Mouse (Mus musculus) 3T3-L1 (cell line): ENCODE measurements around the gene Tomt.

Experiments used
- DNase-seq: peaks from one replicate; pipeline ENCODE4 v3.0.0-alpha.2; 2015; ENCODE audit warnings: low read depth, low spot score

The Tomt gene

DNA sequence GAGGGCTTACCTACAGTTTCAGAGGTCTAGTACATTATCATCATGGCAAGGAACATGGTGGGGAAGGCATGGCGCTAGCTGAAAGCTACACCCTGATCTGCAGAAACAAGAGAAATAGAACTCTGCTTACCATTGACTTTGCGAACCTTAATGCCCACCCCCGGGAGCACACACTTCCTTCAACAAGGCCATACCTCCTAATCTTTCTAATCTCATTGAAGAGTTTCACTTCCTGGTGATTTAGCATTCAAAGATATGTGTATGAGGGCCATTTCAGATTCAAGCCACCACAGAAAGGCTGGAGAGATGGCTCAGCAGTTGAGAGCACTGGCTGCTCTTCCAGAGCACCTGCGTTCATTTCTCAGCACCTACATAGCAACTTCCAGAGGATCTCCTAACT, 49.1 kb downstream of the Tomt start, which contains the start of gene Folr2:
Folr2 (minus strand) TSS at position 101 of the 400 bp plus-strand sequence.
- no peak for DNase-seq

DNA sequence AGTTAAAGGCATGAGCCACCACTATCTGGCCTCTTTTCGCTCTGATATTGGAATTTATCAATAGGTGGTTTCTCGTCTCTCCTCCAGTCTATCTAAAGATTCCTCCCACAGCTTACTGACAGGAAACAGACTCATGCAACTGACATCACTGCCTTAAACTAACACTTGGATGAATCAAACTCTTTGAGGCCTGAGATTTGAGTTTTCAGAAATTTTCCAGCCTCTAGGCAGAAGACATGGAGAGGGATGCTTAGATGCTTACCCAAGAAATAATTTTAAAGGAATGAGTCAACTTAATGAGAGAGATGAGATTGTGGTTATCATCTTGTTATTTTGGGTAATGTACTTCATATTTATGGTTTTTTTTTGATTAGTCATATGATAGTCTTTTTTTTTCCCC, 52.3 kb downstream of the Tomt start:
- DNase-seq: peak; percentile 74

DNA sequence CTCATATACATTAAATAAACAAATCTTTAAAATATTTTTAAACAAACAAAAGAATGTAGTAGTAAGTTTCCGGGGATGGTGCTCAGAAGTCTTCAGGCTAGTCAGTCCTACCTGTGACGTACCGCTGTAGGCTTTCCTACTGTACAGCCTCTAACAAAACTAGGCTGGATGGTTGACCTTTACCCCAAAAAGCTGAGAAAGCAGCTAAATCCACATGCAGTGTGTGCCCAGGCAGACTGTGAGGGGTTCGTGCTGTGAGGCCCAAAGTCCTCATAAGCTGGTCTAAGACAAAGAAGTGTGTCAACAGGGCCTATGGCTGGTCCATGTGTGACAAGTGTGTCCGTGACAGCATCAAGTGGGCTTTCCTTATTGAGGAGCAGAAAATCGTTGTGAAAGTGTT, 53.3 kb downstream of the Tomt start:
- DNase-seq: no peak

DNA sequence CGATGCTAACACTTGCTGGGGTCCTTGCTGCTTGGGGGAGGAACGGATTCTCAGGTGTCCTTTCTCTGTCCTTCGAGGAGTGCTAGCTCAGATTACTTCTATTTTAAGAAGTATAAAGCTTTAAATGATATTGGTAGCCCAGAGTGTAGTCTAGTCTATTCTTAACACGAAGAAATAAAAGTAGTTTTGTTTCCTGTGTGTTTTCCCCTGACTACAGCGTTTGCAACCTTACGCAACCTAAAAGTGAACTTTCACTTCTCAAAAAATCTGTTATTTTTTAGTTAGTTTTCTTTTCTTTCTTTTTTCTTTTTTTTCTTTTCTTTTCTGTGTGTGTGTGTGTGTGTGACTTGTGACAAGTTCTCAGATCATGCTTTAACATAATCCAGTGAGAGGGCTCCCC, 54.5 kb downstream of the Tomt start:
- no peak for DNase-seq
